Mouse (Mus musculus): ENCODE data around the gene Gm48552.

- TF ChIP-seq GATA1 (IDR thresholded peaks at IDR 0.05; ENCODE audit: low read length), result no peak
- no peak for TF ChIP-seq TAL1 (IDR thresholded peaks at IDR 0.05; ENCODE audit: low read length)
Measured at GRCm38 (mm10) chr10:81427327-81427726, 38.5 kb downstream of the Gm48552 start.

Data from erythroblast, embryonic 14.5 days (primary cell).